In genomic region chr10:4673311-4673816, GRCm38 (mm10) we compare ENCODE assay signal across 23 mouse cellular contexts.
DNase-seq lines count a peak whose midpoint lies in the region; ATAC-seq and TF ChIP-seq lines count a peak whose summit lies in the region.
"Had no signal": no experiment of that assay in that cellular context is flagged by ENCODE, and none has a peak within 500 bp of the region (broad histone marks: within the 10 kb centered on the region; RNA-seq: fewer than 3 reads in every experiment).

No protein-coding gene starts in this region.

- no peaks in the 10 kb centered on the region for H3K4me1 ChIP-seq in intestine, embryonic 15.5 days (replicated peaks)
- H3K4me1 ChIP-seq in intestine, postnatal 0 days (replicated peaks; ENCODE audit: control insufficient read depth, insufficient read depth, low read length): no peaks in the 10 kb centered on the region
- H3K4me1 ChIP-seq in intestine, embryonic 16.5 days (ENCODE audit: control insufficient read depth, insufficient read depth, low read length): no peaks in the 10 kb centered on the region
- H3K4me1 ChIP-seq: embryonic facial prominence, embryonic 10.5 days; embryonic facial prominence, embryonic 12.5 days; forebrain, embryonic 13.5 days; forebrain, embryonic 15.5 days had no signal

- peak; percentile 87 for ATAC-seq in intestine, embryonic 15.5 days
- no peak for ATAC-seq in intestine, postnatal 0 days
- peak; percentile 92 for ATAC-seq in intestine, embryonic 16.5 days
- ATAC-seq: activated CD4-positive, CD25-positive, alpha-beta regulatory T cell, adult 4 months; CD4-positive, CD25-positive, alpha-beta regulatory T cell, adult 4 months; forebrain, embryonic 13.5 days; forebrain, embryonic 15.5 days; Patski had no signal

- 60% methylated on average over 4 of the region's 4 CpGs for WGBS in intestine, embryonic 15.5 days
- 41% methylated on average over 4 of the region's 4 CpGs for WGBS in intestine, postnatal 0 days
- 61% methylated on average over 4 of the region's 4 CpGs for WGBS in intestine, embryonic 16.5 days

- no peak overlapping the region for H3K9ac ChIP-seq in intestine, embryonic 15.5 days
- H3K9ac ChIP-seq in intestine, postnatal 0 days (ENCODE audit: low read depth, low read length): no peak overlapping the region
- no peak overlapping the region for H3K9ac ChIP-seq in intestine, embryonic 16.5 days (ENCODE audit: low read depth, low read length)
- H3K9ac ChIP-seq: embryonic facial prominence, embryonic 12.5 days; forebrain, embryonic 13.5 days; forebrain, embryonic 15.5 days had no signal

- no peaks in the 10 kb centered on the region for H3K27me3 ChIP-seq in intestine, embryonic 15.5 days (replicated peaks)
- no peaks in the 10 kb centered on the region for H3K27me3 ChIP-seq in intestine, postnatal 0 days (replicated peaks; ENCODE audit: control insufficient read depth, insufficient read depth, low read length)
- no peaks in the 10 kb centered on the region for H3K27me3 ChIP-seq in intestine, embryonic 16.5 days (replicated peaks; ENCODE audit: control insufficient read depth, insufficient read depth, low read length)
- H3K27me3 ChIP-seq: CH12.LX; embryonic facial prominence, embryonic 12.5 days; forebrain, embryonic 13.5 days; forebrain, embryonic 15.5 days had no signal

- DNase-seq in kidney, adult 9 months: peak; percentile 59
- DNase-seq in kidney, adult 11 months: no peak
- DNase-seq: adrenal gland, adult 8-10 months; adrenal gland, postnatal 14 days; adrenal gland, postnatal 36 days; B cell, adult 2 months; cerebellum, adult 11-12 months; cerebellum, adult 2 months; cerebellum, adult 9-10 months; cerebellum, postnatal 10 days; cerebellum, postnatal 25 days had no signal

- H3K4me2 ChIP-seq in intestine, embryonic 15.5 days (replicated peaks): no peak overlapping the region
- no peak overlapping the region for H3K4me2 ChIP-seq in intestine, postnatal 0 days (replicated peaks; ENCODE audit: low read depth)
- H3K4me2 ChIP-seq in intestine, embryonic 16.5 days (ENCODE audit: low read depth, low read length): no peak overlapping the region
- H3K4me2 ChIP-seq: embryonic facial prominence, embryonic 12.5 days; forebrain, embryonic 13.5 days; forebrain, embryonic 15.5 days had no signal

- TF ChIP-seq CTCF in intestine, postnatal 0 days (IDR thresholded peaks at IDR 0.05; ENCODE audit: low read depth): no peak

- H3K9me3 ChIP-seq in intestine, embryonic 15.5 days: no peaks in the 10 kb centered on the region
- no peaks in the 10 kb centered on the region for H3K9me3 ChIP-seq in intestine, postnatal 0 days (ENCODE audit: control insufficient read depth)
- no peaks in the 10 kb centered on the region for H3K9me3 ChIP-seq in intestine, embryonic 16.5 days (ENCODE audit: control insufficient read depth, low read length)
- H3K9me3 ChIP-seq: embryonic facial prominence, embryonic 10.5 days; embryonic facial prominence, embryonic 12.5 days; forebrain, embryonic 13.5 days; forebrain, embryonic 15.5 days; G1E had no signal

- H3K36me3 ChIP-seq in intestine, embryonic 15.5 days: no peaks in the 10 kb centered on the region
- no peaks in the 10 kb centered on the region for H3K36me3 ChIP-seq in intestine, postnatal 0 days (ENCODE audit: control insufficient read depth, insufficient read depth)
- no peaks in the 10 kb centered on the region for H3K36me3 ChIP-seq in intestine, embryonic 16.5 days (ENCODE audit: control insufficient read depth, insufficient read depth, low read length)
- H3K36me3 ChIP-seq: embryonic facial prominence, embryonic 10.5 days; embryonic facial prominence, embryonic 12.5 days; forebrain, embryonic 15.5 days; G1E had no signal

- no peak overlapping the region for H3K27ac ChIP-seq in intestine, embryonic 15.5 days
- H3K27ac ChIP-seq in intestine, postnatal 0 days (ENCODE audit: low read depth, low read length): no peak overlapping the region
- H3K27ac ChIP-seq in intestine, embryonic 16.5 days (ENCODE audit: low read length): no peak overlapping the region
- H3K27ac ChIP-seq: embryonic facial prominence, embryonic 10.5 days; embryonic facial prominence, embryonic 12.5 days; forebrain, embryonic 13.5 days; forebrain, embryonic 15.5 days had no signal

- H3K4me3 ChIP-seq in intestine, embryonic 15.5 days (replicated peaks): no peak overlapping the region
- H3K4me3 ChIP-seq in intestine, postnatal 0 days (ENCODE audit: low read depth, low read length): no peak overlapping the region
- no peak overlapping the region for H3K4me3 ChIP-seq in intestine, embryonic 16.5 days (ENCODE audit: low read length)
- H3K4me3 ChIP-seq: embryonic facial prominence, embryonic 10.5 days; embryonic facial prominence, embryonic 12.5 days; forebrain, embryonic 13.5 days; forebrain, embryonic 15.5 days had no signal
